Mouse (Mus musculus): ENCODE measurements around the gene Adamtsl4. TPM values are rescaled to one million over a fixed set of nuclear protein-coding genes. Genes with fewer than 3 reads are reported as not detected.

The Adamtsl4 gene
- polyA plus RNA-seq, 1 experiment from 2014 or later = 0.96 TPM

DNA sequence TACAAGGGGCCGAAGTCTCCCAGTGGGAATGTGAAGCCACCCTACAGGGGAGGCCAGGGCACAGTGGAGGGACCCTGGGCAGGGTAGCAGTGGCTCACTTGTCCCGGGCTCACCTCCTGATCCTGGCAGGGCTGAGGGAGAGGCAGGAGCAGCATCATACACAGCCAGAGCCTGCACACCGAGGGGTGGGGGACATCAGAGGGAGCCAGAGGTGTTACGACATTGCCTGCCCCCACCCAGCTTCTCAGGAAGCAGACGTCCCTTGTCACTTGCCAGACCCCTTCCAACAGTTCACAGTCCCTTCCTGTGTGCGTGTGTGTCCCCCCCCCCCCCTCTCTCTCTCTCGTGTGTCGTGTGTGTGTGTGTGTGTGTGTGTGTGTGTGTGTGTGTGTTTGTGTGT, 2.9 kb downstream of the Adamtsl4 start:
- ATAC-seq (ENCODE audit: low FRiP score, low read depth) = no peak
- Histone ChIP-seq H3K9me3 (no peaks in the 10 kb centered on the region), H3K4me3 (no peak overlapping the region), H3K4me2 (replicated peaks) (no peak overlapping the region), H3K27me3 (replicated peaks) (peaks cover 6% of the 10 kb centered on the region; the same call in 1 of the 2 replicates), H3K36me3 (no peaks in the 10 kb centered on the region), H3K4me1 (peaks cover 38% of the 10 kb centered on the region), H3K9ac (no peak overlapping the region), H3K27ac (no peak overlapping the region)
- 63% methylated on average over 6 of the region's 8 CpGs for WGBS

DNA sequence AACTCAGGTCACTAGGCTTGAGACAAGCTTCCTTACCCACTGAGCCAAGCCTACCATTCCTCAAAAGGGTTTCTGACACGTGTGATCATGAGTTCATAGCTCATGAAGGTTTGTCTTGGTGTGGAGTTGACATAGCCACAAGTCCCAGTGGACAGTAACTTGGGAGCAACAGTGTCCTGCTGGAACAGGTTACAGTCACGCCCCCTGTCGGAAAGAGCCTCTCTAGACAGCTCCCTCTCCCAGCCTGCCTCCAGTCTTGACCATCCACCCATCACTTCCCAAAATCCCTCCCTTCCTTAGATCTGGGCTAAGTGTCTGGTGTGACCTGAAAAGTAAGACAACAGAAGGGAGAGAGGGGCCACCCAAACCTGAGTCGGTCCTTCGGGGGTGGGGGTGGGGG, 4.8 kb downstream of the Adamtsl4 start:
- WGBS = 63% methylated on average over 5 of the region's 5 CpGs
- Histone ChIP-seq H3K27me3 (replicated peaks) (peaks cover 6% of the 10 kb centered on the region; the same call in 1 of the 2 replicates), H3K4me1 (peaks cover 36% of the 10 kb centered on the region), H3K27ac (no peak overlapping the region), H3K4me3 (no peak overlapping the region), H3K9ac (no peak overlapping the region), H3K4me2 (replicated peaks) (no peak overlapping the region), H3K36me3 (no peaks in the 10 kb centered on the region), H3K9me3 (no peaks in the 10 kb centered on the region)
- no peak for ATAC-seq (ENCODE audit: low FRiP score, low read depth)

DNA sequence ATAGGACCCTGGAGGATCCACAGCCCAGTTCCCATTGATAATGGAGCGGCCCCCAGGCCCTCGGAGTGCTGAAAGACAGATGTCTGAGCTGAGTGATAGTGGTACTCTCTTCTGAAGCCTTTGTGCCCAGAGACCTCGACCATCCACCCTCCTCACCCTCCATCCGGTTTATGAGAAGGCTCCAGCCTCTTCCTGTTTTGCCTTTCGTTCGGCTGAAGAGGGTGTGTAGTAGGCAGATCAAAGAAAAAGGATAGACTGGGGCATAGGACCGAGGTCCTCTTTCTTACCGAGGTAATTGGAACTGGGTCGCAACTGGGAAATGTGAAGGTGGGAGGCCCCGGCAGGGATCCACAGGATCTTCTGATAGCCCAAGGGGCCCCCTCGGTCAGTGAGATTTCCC, 6.4 kb downstream of the Adamtsl4 start:
- no peak for ATAC-seq (ENCODE audit: low FRiP score, low read depth)
- H3K9ac ChIP-seq = 0 out of 2 replicates have a peak overlapping the region, but pooled peaks have one; percentile 17
- no peaks in the 10 kb centered on the region for H3K9me3 ChIP-seq
- H3K4me2 ChIP-seq (replicated peaks) = no peak overlapping the region
- WGBS = 48% methylated on average over 11 of the region's 11 CpGs
- peak overlapping the region; percentile 15; the same call in 1 of the 2 replicates for H3K27ac ChIP-seq
- peaks cover 20% of the 10 kb centered on the region for H3K4me1 ChIP-seq
- peaks cover 2% of the 10 kb centered on the region; the same call in 1 of the 2 replicates for H3K27me3 ChIP-seq (replicated peaks)
- H3K36me3 ChIP-seq = peaks cover 5% of the 10 kb centered on the region
- H3K4me3 ChIP-seq = no peak overlapping the region

DNA sequence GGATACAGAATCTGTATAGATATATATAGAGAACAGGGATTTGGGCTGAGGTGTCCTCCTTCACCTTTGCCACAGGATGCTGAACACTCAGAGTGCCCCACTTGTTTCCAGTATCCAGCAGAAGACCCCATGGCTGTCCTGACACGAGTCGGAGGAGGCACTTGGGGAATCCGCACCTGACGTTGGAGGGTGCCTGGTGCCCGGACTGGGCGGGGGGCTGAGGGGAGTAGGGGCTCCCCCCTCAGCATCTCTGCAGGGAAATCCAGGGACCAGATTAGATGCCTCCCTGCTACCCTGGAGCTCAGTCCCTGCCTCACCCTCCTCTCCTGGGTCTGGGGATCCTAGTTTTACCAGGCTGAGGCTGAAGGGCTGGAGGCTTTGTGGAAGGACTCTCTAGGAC, 7.0 kb downstream of the Adamtsl4 start:
- no peaks in the 10 kb centered on the region for H3K9me3 ChIP-seq
- peaks cover 5% of the 10 kb centered on the region for H3K36me3 ChIP-seq
- H3K4me1 ChIP-seq = peaks cover 22% of the 10 kb centered on the region
- 89% methylated on average over 6 of the region's 6 CpGs for WGBS
- 0 out of 2 replicates have a peak overlapping the region, but pooled peaks have one; percentile 15 for H3K27ac ChIP-seq
- no peaks in the 10 kb centered on the region for H3K27me3 ChIP-seq (replicated peaks)
- H3K4me2 ChIP-seq (replicated peaks) = no peak overlapping the region
- no peak overlapping the region for H3K4me3 ChIP-seq
- ATAC-seq (ENCODE audit: low FRiP score, low read depth) = no peak
- no peak overlapping the region for H3K9ac ChIP-seq

DNA sequence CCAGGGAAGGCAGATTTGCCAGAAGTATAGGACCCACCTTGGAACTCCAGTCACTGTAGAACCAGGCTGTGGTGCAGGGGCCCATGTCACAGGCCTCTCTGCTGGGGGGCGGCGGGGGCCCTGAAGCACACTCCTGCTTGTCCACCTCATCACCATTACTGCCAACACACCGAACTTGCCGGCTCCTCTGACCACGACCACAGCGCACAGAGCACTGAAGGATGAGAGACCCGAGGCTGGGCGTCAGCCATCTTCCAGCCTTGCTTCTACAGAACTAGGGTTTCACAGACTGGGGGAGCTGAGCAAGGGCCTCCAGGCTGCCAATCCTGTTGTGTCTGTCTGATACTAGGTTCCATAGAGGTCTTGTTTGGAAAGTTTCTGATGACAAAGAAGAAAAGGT, 8.2 kb downstream of the Adamtsl4 start:
- Histone ChIP-seq H3K4me2 (replicated peaks) (no peak overlapping the region), H3K27me3 (replicated peaks) (no peaks in the 10 kb centered on the region), H3K27ac (no peak overlapping the region), H3K36me3 (peaks cover 5% of the 10 kb centered on the region), H3K9ac (no peak overlapping the region), H3K4me3 (no peak overlapping the region), H3K9me3 (no peaks in the 10 kb centered on the region), H3K4me1 (peaks cover 33% of the 10 kb centered on the region)
- WGBS = 96% methylated on average over 8 of the region's 8 CpGs
- no peak for ATAC-seq (ENCODE audit: low FRiP score, low read depth)

DNA sequence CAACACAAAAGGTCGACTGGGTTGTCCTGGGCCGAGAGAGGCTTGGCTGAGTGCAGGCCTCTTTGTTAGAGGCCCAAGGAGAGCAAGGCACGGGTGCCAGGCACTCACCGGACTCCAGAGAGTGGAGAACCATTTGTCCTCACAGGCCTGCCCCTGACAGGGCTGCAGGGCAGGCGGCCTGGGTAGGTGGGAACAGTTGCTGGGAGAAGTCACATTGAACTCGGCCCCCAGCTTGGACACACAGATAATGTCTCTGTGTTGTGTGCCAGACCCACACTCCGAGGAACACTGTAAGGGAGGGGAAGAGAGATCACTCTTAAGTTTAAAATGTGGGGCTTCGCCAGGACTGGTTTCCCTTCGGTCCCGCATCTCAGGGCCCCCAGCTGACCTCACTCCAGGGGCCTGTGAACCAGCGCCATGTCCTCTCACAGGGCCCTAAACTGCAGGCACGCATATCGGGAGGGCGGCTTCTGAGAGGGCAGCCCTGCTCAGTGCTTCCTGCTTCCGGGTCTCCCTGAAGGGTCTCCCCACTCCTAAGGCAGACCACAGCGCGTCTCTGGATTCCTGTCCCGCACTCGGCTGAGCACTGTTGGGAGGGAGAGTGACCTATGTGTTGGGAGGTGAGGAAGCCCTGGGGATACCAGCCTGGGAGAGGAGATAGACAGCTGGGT, 10.2 kb downstream of the Adamtsl4 start:
- ATAC-seq (ENCODE audit: low FRiP score, low read depth) = no peak
- Histone ChIP-seq H3K9me3 (no peaks in the 10 kb centered on the region), H3K9ac (no peak overlapping the region), H3K27ac (no peak overlapping the region), H3K4me3 (no peak overlapping the region), H3K27me3 (replicated peaks) (no peaks in the 10 kb centered on the region), H3K4me1 (peaks cover 47% of the 10 kb centered on the region), H3K4me2 (replicated peaks) (no peak overlapping the region), H3K36me3 (peaks cover 10% of the 10 kb centered on the region)
- 83% methylated on average over 19 of the region's 19 CpGs for WGBS

DNA sequence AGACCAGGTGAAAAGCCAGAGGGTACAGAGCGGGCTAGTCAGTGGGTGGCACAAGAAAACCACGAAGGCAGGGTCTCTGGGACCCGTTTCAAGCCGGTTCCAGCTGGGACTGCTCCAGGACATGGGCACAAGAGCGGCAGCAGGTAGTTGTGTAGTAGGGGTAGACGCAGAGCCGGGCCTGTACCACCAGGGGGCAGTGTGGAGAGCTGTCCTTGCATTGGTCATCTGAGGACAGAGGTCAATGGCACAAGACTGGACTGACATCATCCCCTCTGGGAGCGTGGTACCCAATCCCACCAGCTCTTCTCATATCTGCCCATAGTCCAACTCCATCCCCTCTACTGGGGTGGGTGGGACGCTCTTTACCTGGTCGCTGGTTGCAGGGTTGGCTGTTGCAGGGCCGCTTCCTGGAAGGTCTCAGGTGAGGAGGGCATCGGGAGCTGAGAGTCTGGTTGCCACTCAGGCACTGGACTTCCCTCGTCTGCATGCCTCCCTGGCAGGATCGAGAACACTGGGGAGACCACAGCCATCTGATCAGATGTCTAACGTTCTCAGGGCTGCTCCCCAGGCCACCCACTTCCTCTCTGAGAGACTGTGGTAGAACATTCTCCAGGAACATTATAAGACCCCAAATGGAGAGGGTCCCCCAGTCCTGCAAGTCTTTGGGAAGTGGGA, 10.8 kb downstream of the Adamtsl4 start:
- H3K36me3 ChIP-seq = peaks cover 10% of the 10 kb centered on the region
- WGBS = 60% methylated on average over 15 of the region's 15 CpGs
- no peak for ATAC-seq (ENCODE audit: low FRiP score, low read depth)
- H3K4me2 ChIP-seq (replicated peaks) = no peak overlapping the region
- H3K9me3 ChIP-seq = no peaks in the 10 kb centered on the region
- H3K27me3 ChIP-seq (replicated peaks) = no peaks in the 10 kb centered on the region
- H3K4me3 ChIP-seq = no peak overlapping the region
- H3K27ac ChIP-seq = no peak overlapping the region
- no peak overlapping the region for H3K9ac ChIP-seq
- H3K4me1 ChIP-seq = peaks cover 53% of the 10 kb centered on the region

DNA sequence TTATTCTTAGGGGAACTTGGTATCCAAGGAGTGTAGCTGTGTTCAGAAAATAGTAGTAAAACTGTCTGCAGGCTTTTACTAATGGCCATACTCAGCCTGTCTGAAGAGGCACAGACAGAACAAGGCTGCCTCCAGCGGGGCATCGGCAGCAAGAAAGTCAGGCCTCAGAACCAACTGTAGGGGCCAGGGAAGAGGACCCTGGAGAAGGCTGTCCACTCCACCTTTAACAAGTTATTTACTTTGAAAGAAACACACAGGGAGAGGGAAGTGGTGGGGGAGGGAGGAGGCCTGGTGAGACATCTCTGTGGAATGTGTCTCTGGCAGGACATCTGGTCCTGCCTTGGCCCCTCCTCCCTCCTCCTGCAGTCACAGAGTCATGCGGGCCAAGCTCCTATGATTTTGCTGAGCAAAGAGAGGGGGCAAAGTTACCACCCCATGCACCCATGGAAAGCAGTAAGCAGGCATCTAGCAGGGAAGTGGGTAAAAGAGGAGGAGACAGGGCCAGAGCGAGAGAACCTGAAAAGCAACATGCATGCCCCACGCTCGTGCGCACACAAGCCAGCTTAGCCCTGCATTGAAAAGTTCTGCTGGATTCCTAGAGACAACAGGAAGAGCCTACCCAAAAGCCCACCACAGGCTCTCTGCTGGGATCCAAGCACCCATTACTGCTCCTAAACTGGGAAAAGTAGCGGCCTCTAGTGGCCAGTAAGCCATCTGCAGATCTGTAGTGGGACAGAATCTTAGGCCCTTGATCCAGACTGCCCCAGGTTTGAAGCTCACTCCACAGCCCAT, 12.2 kb downstream of the Adamtsl4 start:
- Histone ChIP-seq H3K4me1 (peaks cover 41% of the 10 kb centered on the region), H3K27me3 (replicated peaks) (no peaks in the 10 kb centered on the region), H3K36me3 (peaks cover 10% of the 10 kb centered on the region), H3K9ac (no peak overlapping the region), H3K4me2 (replicated peaks) (0 out of 2 replicates have a peak overlapping the region, but pooled peaks have one; percentile 3), H3K4me3 (no peak overlapping the region), H3K27ac (peak overlapping the region; percentile 21), H3K9me3 (no peaks in the 10 kb centered on the region)
- WGBS = 22% methylated on average over 7 of the region's 8 CpGs
- ATAC-seq (ENCODE audit: low FRiP score, low read depth) = peak; percentile 51; the same call in 1 of the 2 replicates

DNA sequence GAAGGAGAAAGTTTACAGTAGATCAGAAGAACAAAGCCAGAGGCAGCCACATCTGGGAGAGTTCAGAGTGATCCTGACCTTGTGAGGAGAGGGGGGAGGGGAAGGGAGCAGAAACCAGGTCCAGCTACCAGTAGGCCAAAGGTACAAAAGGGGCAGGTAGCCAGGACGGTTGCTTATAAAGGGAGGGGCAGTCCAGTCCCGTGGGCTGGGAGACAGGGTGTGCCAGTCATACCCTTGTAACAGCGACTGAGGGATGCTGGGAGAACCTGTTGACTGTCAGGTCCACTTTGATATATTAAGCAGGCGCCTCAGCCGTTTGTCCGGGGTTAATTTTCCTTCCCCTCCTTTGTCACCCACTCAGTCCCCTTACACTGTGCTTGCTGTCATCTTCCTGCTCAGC, 12.9 kb downstream of the Adamtsl4 start:
- H3K27me3 ChIP-seq (replicated peaks) = no peaks in the 10 kb centered on the region
- no peaks in the 10 kb centered on the region for H3K9me3 ChIP-seq
- ATAC-seq (ENCODE audit: low FRiP score, low read depth) = 0 out of 2 replicates have a peak, but pooled peaks have one; percentile 3
- peaks cover 10% of the 10 kb centered on the region for H3K36me3 ChIP-seq
- H3K4me3 ChIP-seq = no peak overlapping the region
- WGBS = 12% methylated on average over 6 of the region's 6 CpGs
- H3K27ac ChIP-seq = no peak overlapping the region; the same call in 1 of the 2 replicates
- H3K4me1 ChIP-seq = peaks cover 41% of the 10 kb centered on the region
- no peak overlapping the region for H3K9ac ChIP-seq
- no peak overlapping the region for H3K4me2 ChIP-seq (replicated peaks)

DNA sequence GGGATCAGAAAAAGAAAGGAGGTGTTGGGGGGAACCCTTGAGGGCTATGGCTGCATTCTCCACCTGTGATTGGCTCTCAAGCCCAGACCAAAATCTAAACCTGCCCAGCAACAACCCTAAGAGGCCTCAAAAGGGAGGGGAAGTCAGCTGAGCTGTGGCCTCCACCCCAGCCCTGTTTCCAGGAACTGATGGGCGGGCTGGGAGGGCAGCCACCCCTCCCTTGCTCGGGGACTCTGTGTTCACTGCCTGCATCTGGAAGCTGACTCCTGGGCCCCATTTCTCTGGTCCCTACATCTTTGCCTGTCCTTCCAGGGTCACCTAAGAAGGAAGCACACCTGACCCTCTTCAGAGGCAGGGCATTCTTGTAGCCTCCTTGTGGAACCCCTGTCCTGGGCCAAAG, 13.5 kb downstream of the Adamtsl4 start:
- peaks cover 14% of the 10 kb centered on the region for H3K36me3 ChIP-seq
- H3K4me1 ChIP-seq = peaks cover 41% of the 10 kb centered on the region
- WGBS = 44% methylated on average over 2 of the region's 2 CpGs
- H3K9me3 ChIP-seq = no peaks in the 10 kb centered on the region
- no peak overlapping the region for H3K9ac ChIP-seq
- no peak overlapping the region; the same call in 1 of the 2 replicates for H3K27ac ChIP-seq
- no peak overlapping the region for H3K4me3 ChIP-seq
- no peaks in the 10 kb centered on the region for H3K27me3 ChIP-seq (replicated peaks)
- no peak for ATAC-seq (ENCODE audit: low FRiP score, low read depth)
- peak overlapping the region; percentile 31; the same call in 1 of the 2 replicates for H3K4me2 ChIP-seq (replicated peaks)

DNA sequence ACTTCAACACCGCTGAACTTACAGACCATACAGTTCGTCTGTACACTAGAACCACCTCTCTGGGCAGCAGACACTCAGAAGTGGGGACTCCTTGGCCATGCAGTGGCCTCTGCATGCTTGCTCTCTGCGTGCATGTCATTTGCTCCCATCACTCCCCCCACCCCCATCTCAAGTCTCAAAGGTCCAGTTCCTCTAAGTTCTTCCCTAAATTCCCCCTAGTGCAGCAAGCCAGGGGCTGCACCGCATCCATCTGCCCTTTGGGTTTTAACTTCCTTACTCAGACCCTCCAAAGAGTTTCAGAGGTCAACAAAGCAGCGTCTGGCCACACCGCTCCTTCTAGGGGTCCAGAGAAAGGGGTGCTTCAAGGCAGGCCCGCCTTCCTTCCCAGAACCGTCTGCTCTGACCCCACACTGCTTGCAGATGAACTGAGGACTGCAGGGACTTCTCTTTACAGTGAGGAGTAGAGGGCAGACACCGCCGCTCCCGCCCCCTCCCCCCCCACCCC, 14.0 kb downstream of the Adamtsl4 start:
- Histone ChIP-seq H3K9ac (no peak overlapping the region), H3K27me3 (replicated peaks) (no peaks in the 10 kb centered on the region), H3K4me1 (peaks cover 41% of the 10 kb centered on the region), H3K9me3 (no peaks in the 10 kb centered on the region), H3K4me2 (replicated peaks) (peak overlapping the region; percentile 31), H3K36me3 (peaks cover 17% of the 10 kb centered on the region), H3K27ac (no peak overlapping the region; the same call in 1 of the 2 replicates), H3K4me3 (no peak overlapping the region)
- no peak for ATAC-seq (ENCODE audit: low FRiP score, low read depth)
- 28% methylated on average over 11 of the region's 11 CpGs for WGBS
